Comparison of ENCODE assay signal across 8 mouse cellular contexts in genomic region chrX:48433527-48433899, GRCm38 (mm10). TPM values are rescaled to one million over a fixed set of nuclear protein-coding genes. Genes with fewer than 3 reads are reported as not detected.
DNase-seq lines count a peak whose midpoint lies in the region; ATAC-seq and TF ChIP-seq lines count a peak whose summit lies in the region.

No protein-coding gene starts in this region.

- peak overlapping the region; percentile 41; the same call in 1 of the 2 replicates for H3K27ac ChIP-seq in MEL (ENCODE audit: control insufficient read depth, low read depth, low read length)

- no peak for TF ChIP-seq CTCF in MEL (IDR thresholded peaks at IDR 0.05 in 2 of 3, conservative IDR thresholded peaks at IDR 0.05 in 1 of 3; ENCODE audit: control insufficient read depth in 1 of 3, insufficient read depth in 1 of 3, low read depth in 2 of 3, low read length in 3 of 3, poor library complexity in 1 of 3, severe bottlenecking in 1 of 3)

- H3K36me3 ChIP-seq in MEL (ENCODE audit: control insufficient read depth in 1 of 2, insufficient read depth in 2 of 2, low read length in 2 of 2), result peaks cover 0 to 24% of the 10 kb centered on the region in 2 experiments; a peak in 2 of 4 replicates

- TF ChIP-seq EP300 in MEL (IDR thresholded peaks at IDR 0.05; ENCODE audit: low read depth in 1 of 2, low read length in 2 of 2), result peak in 1 of 2 experiments; percentile 24; a peak in 2 of 4 replicates

- peaks cover 11 to 42% of the 10 kb centered on the region in 2 experiments for H3K4me1 ChIP-seq in MEL (ENCODE audit: control insufficient read depth in 1 of 2, insufficient read depth in 2 of 2, low read length in 2 of 2)

- no peaks in the 10 kb centered on the region for H3K9me3 ChIP-seq in MEL (replicated peaks; ENCODE audit: insufficient read depth, low read length)

- no peak for TF ChIP-seq RAD21 in MEL (IDR thresholded peaks at IDR 0.05; ENCODE audit: low read depth, low read length)

- no peak for TF ChIP-seq POLR2A in MEL (IDR thresholded peaks at IDR 0.05; ENCODE audit: control insufficient read depth in 1 of 2, insufficient read depth in 1 of 2, low read depth in 1 of 2, low read length in 2 of 2, poor library complexity in 1 of 2)

- peaks cover 4% of the 10 kb centered on the region; the same call in 1 of the 2 replicates for H3K79me2 ChIP-seq in MEL (ENCODE audit: control insufficient read depth, insufficient read depth, low read length, poor library complexity)

- H3K9ac ChIP-seq in MEL (ENCODE audit: control insufficient read depth, low read depth, low read length, poor library complexity, severe bottlenecking), result peak overlapping the region; percentile 15; the same call in 1 of the 2 replicates

- H3K27me3 ChIP-seq in MEL (ENCODE audit: control insufficient read depth in 1 of 2, insufficient read depth in 2 of 2, low read length in 2 of 2), result no peaks in the 10 kb centered on the region

- DNase-seq in B cell, adult 2 months, result peak; percentile 82 to 88
- peak; percentile 57 for DNase-seq in MEL (ENCODE audit: low read depth, low spot score)
- peak; percentile 38 to 52 for DNase-seq in kidney, postnatal 36 days
- no peak for DNase-seq in c-Kit-positive CD71-positive TER-119-positive erythroid progenitor cells, embryonic 14.5 days (ENCODE audit: low spot score)
- DNase-seq in urinary bladder, adult 18-20 months (ENCODE audit: low spot score in 2 of 2), result no peak
- no peak for DNase-seq in layer of hippocampus, adult 9-11 months
- no peak for DNase-seq in right cerebral cortex, adult 18-20 months

- ATAC-seq in monocyte, adult 5-6 weeks (replicated peaks; ENCODE audit: insufficient number of reproducible peaks, low FRiP score, low TSS enrichment, poor library complexity, severe bottlenecking), result peak; percentile 72

- H3K4me3 ChIP-seq in MEL (ENCODE audit: control insufficient read depth in 1 of 2, insufficient read depth in 1 of 2, low read depth in 2 of 2, low read length in 2 of 2), result no peak overlapping the region

TF ChIP-seq in MEL, 35 proteins besides CTCF, POLR2A, EP300 and RAD21:
- no peak for TF ChIP-seq USF2 (IDR thresholded peaks at IDR 0.05; ENCODE audit: borderline replicate concordance in 1 of 2, insufficient read depth in 1 of 2, low read depth in 1 of 2, low read length in 2 of 2)
- TF ChIP-seq ELF1 (IDR thresholded peaks at IDR 0.05; ENCODE audit: low read depth, low read length), result 0 out of 2 replicates have a peak, but pooled peaks have one; percentile 13
- TF ChIP-seq TAL1 (IDR thresholded peaks at IDR 0.05; ENCODE audit: low read length), result no peak
- TF ChIP-seq ETS1 (IDR thresholded peaks at IDR 0.05; ENCODE audit: low read depth, low read length), result peak; percentile 17; the same call in 1 of the 2 replicates
- 0 out of 2 replicates have a peak, but pooled peaks have one; percentile 19 for TF ChIP-seq SIN3A (IDR thresholded peaks at IDR 0.05; ENCODE audit: low read length)
- no peak for TF ChIP-seq KAT2A (conservative IDR thresholded peaks at IDR 0.05; ENCODE audit: low read depth, low read length)
- no peak for TF ChIP-seq JUND (IDR thresholded peaks at IDR 0.05; ENCODE audit: low read depth, low read length)
- 0 out of 2 replicates have a peak, but pooled peaks have one; percentile 29 for TF ChIP-seq HCFC1 (IDR thresholded peaks at IDR 0.05; ENCODE audit: low read depth, low read length)

RNA-seq across cellular contexts. Expression of gene Elf4, which starts 29.4 kb away (rescaled TPM):
- total RNA-seq in MEL (2012; rRNA removed), result 3.4 and 4.0 TPM in 2 replicates
- 10 to 100 TPM in 1 of 2 experiments, not detected in 1; 15.3 TPM for polyA plus RNA-seq in MEL (2012; ENCODE audit: insufficient read depth in 1 of 2, insufficient read length in 2 of 2, low read depth in 1 of 2, low replicate concordance in 2 of 2, missing spikeins in 1 of 2)
- total RNA-seq in monocyte, adult 5-6 weeks (2017), result 35.9 to 86.3 TPM (median 41.4 TPM) in 3 replicates

Comparison
In these comparisons a context has a peak if more than half of its experiments do, and no peak if none do; other contexts are left out.
1. DNase-seq: peak in B cell, adult 2 months (2 of 2), MEL (single experiment) and kidney, postnatal 36 days (2 of 2); none in c-Kit-positive CD71-positive TER-119-positive erythroid progenitor cells, embryonic 14.5 days (single experiment), urinary bladder, adult 18-20 months (0 of 2), layer of hippocampus, adult 9-11 months (single experiment) and right cerebral cortex, adult 18-20 months (single experiment).